Mouse (Mus musculus) E14TG2a.4 (cell line): ENCODE measurements around the gene Zfhx3.

Experiments used
- H3K27me3 ChIP-seq: 2 replicates; pipeline ENCODE4 v1.6.1; 2014; ENCODE audit warnings: low read length, control low read depth; ENCODE audit not compliant: insufficient read depth
- H3K36me3 ChIP-seq: 2 replicates; pipeline ENCODE4 v1.6.1; 2014; ENCODE audit warnings: low read length, control low read depth; ENCODE audit not compliant: insufficient read depth
- H3K4me1 ChIP-seq: replicated peaks from 2 replicates; pipeline ENCODE4 v1.6.1; 2014; ENCODE audit warnings: low read depth, low read length, control low read depth
- H3K4me3 ChIP-seq: replicated peaks from 2 replicates; pipeline ENCODE4 v1.5.1; 2014; ENCODE audit warnings: mild to moderate bottlenecking, low read length
- H3K9me3 ChIP-seq: 2 replicates; pipeline ENCODE4 v1.6.1; 2014; ENCODE audit warnings: low read length, control low read depth
- CTCF ChIP-seq: conservative IDR thresholded peaks from 2 replicates; pipeline ENCODE4 v1.5.1; 2014; ENCODE audit warnings: low read length
- NANOG ChIP-seq: IDR thresholded peaks from 2 replicates; pipeline ENCODE4 v1.6.1; 2014; ENCODE audit warnings: borderline replicate concordance, low read length, mixed read lengths
- POU5F1 ChIP-seq: IDR thresholded peaks from 2 replicates; pipeline ENCODE4 v1.6.1; 2014; ENCODE audit warnings: low read length, borderline replicate concordance

Zfhx3 gene

GRCm38 (mm10) chr8:108991395-108991794 is 1049.0 kb downstream of the Zfhx3 start:
- H3K4me1 ChIP-seq = no peaks in the 10 kb centered on the region
- H3K9me3 ChIP-seq = no peaks in the 10 kb centered on the region
- peaks cover 5% of the 10 kb centered on the region; the same call in 1 of the 2 replicates for H3K27me3 ChIP-seq
- no peaks in the 10 kb centered on the region for H3K36me3 ChIP-seq
- no peak for TF ChIP-seq NANOG
- TF ChIP-seq CTCF = no peak
- TF ChIP-seq POU5F1 = no peak
- no peak overlapping the region for H3K4me3 ChIP-seq

DNA sequence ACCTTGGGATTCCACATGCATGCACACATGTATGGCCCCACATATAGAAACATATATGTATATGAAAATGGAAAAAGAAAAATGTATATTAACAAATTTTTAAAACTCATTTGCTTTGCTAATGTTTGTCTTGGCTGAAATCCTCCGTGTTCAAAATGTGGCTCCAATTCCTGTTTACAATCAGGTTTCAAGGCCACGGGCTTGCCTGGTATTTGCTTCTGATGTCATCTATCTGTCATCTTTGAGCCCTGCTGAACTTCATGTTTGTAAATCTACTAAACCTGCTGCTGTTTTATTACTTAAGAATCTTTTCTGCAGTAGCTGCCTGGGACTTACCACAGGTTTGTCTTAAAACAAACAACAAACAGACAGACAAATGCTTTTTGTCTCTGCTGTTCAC is 1051.3 kb downstream of the Zfhx3 start:
- H3K27me3 ChIP-seq = no peaks in the 10 kb centered on the region

GRCm38 (mm10) chr8:108994187-108994586 is 1051.7 kb downstream of the Zfhx3 start:
- Histone ChIP-seq H3K9me3 (no peaks in the 10 kb centered on the region), H3K36me3 (no peaks in the 10 kb centered on the region), H3K4me1 (no peaks in the 10 kb centered on the region), H3K4me3 (no peak overlapping the region), H3K27me3 (no peaks in the 10 kb centered on the region)
- TF ChIP-seq NANOG (no peak), POU5F1 (no peak), CTCF (no peak)

More for the DNA sequence above, 1051.3 kb downstream of the Zfhx3 start:
- TF ChIP-seq CTCF (no peak), NANOG (no peak)
- no peaks in the 10 kb centered on the region for H3K4me1 ChIP-seq
- H3K9me3 ChIP-seq = no peaks in the 10 kb centered on the region
- H3K36me3 ChIP-seq = no peaks in the 10 kb centered on the region
- H3K4me3 ChIP-seq = no peak overlapping the region

GRCm38 (mm10) chr8:108994880-108995279 is 1052.4 kb downstream of the Zfhx3 start:
- Histone ChIP-seq H3K4me3 (no peak overlapping the region), H3K9me3 (no peaks in the 10 kb centered on the region), H3K4me1 (no peaks in the 10 kb centered on the region), H3K27me3 (no peaks in the 10 kb centered on the region), H3K36me3 (no peaks in the 10 kb centered on the region)
- no peak for TF ChIP-seq CTCF
- no peak for TF ChIP-seq POU5F1
- no peak for TF ChIP-seq NANOG

DNA sequence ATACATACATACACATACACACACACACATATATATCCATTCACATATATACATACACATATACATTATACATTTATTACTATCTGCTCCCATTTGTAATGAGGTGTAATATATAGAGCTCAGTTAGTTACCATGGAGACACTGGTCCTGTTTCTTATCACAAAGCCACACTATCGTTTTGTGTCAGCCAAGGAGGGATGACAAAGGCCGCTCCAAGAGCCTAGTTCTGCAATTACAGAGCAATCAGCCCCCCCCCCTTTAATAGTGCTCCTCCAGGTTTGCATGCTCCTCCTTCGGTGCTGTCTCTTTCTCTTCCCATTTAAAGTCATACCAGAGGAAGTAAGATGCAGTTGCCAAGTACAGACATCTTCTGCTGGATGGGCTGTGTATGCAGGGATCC is 1054.9 kb downstream of the Zfhx3 start:
- H3K9me3 ChIP-seq = no peaks in the 10 kb centered on the region
- H3K36me3 ChIP-seq = no peaks in the 10 kb centered on the region
- no peak for TF ChIP-seq NANOG
- TF ChIP-seq POU5F1 = no peak
- TF ChIP-seq CTCF = no peak
- no peak overlapping the region for H3K4me3 ChIP-seq
- no peaks in the 10 kb centered on the region for H3K4me1 ChIP-seq
- 0 out of 2 replicates have a peak, but pooled peaks cover 2% of the 10 kb centered on the region for H3K27me3 ChIP-seq

- no peaks in the 10 kb centered on the region for H3K9me3 ChIP-seq
- H3K36me3 ChIP-seq = no peaks in the 10 kb centered on the region
- H3K27me3 ChIP-seq = 0 out of 2 replicates have a peak, but pooled peaks cover 2% of the 10 kb centered on the region
- no peak for TF ChIP-seq NANOG
- no peak for TF ChIP-seq POU5F1
- TF ChIP-seq CTCF = no peak
- H3K4me1 ChIP-seq = no peaks in the 10 kb centered on the region
- no peak overlapping the region for H3K4me3 ChIP-seq
These were observed 1057.1 kb downstream of the Zfhx3 start for GRCm38 (mm10) chr8:108999297-109000249.

DNA sequence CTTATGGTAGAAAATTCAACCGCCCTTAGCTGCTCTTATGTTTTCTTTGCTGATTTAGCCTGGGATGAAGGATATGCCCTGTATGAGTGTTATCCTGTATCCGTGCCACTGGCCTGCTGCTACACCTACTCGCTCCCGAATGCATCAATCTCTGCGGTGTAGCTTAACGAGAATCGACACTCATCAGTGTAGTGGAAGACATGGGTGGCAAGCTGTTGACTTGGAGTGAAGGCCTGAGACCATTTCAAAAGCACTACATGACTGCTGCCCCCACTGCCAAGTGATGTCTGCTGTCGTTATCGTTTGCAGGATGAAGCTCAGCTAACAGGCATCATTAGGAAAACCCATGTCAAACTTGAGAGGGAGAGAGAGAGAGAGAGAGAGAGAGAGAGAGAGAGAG is 1058.6 kb downstream of the Zfhx3 start:
- H3K9me3 ChIP-seq = no peaks in the 10 kb centered on the region
- peaks cover under 1% of the 10 kb centered on the region for H3K4me1 ChIP-seq
- 0 out of 2 replicates have a peak, but pooled peaks cover 2% of the 10 kb centered on the region for H3K27me3 ChIP-seq
- H3K4me3 ChIP-seq = no peak overlapping the region
- TF ChIP-seq NANOG = no peak
- TF ChIP-seq CTCF = no peak
- no peak for TF ChIP-seq POU5F1
- H3K36me3 ChIP-seq = no peaks in the 10 kb centered on the region

GRCm38 (mm10) chr8:109001923-109002322 is 1059.5 kb downstream of the Zfhx3 start:
- H3K4me1 ChIP-seq = peaks cover 9% of the 10 kb centered on the region
- no peak for TF ChIP-seq POU5F1
- TF ChIP-seq CTCF = no peak
- TF ChIP-seq NANOG = no peak
- no peaks in the 10 kb centered on the region for H3K36me3 ChIP-seq
- no peaks in the 10 kb centered on the region for H3K9me3 ChIP-seq
- 0 out of 2 replicates have a peak, but pooled peaks cover 2% of the 10 kb centered on the region for H3K27me3 ChIP-seq
- no peak overlapping the region for H3K4me3 ChIP-seq
